Mouse (Mus musculus) midbrain, embryonic 13.5 days (tissue): ENCODE measurements around the gene Simc1. TPM values are rescaled to one million over a fixed set of nuclear protein-coding genes. Genes with fewer than 3 reads are reported as not detected.

Experiments used
- ATAC-seq: fragments of 200-750 bp; cut with Nextera tagmentation; 2 replicates; pipeline ENCODE4 v1.8.0; 2017; ENCODE audit warnings: mild to moderate bottlenecking, moderate TSS enrichment, moderate library complexity
- H3K27ac ChIP-seq: fragments of 300-500 bp; sonication (generic); 2 replicates; pipeline ENCODE4 v1.5.1; 2015; ENCODE audit warnings: inconsistent platforms, mild to moderate bottlenecking, moderate library complexity
- H3K27me3 ChIP-seq: fragments of 300-500 bp; sonication (generic); 2 replicates; pipeline ENCODE4 v1.6.1; 2015; ENCODE audit warnings: mild to moderate bottlenecking, inconsistent platforms
- H3K36me3 ChIP-seq: fragments of 300-500 bp; sonication (generic); 2 replicates; pipeline ENCODE4 v1.6.1; 2015; ENCODE audit warnings: mild to moderate bottlenecking, inconsistent platforms
- H3K4me1 ChIP-seq: fragments of 300-500 bp; sonication (generic); replicated peaks from 2 replicates; pipeline ENCODE4 v1.6.1; 2015; ENCODE audit warnings: inconsistent platforms
- H3K4me2 ChIP-seq: fragments of 300-500 bp; sonication (generic); replicated peaks from 2 replicates; pipeline ENCODE4 v1.6.1; 2015; ENCODE audit warnings: moderate library complexity, mild to moderate bottlenecking, inconsistent platforms
- H3K4me3 ChIP-seq: fragments of 300-500 bp; sonication (generic); replicated peaks from 2 replicates; pipeline ENCODE4 v1.5.1; 2015; ENCODE audit warnings: mild to moderate bottlenecking, inconsistent platforms
- H3K9ac ChIP-seq: fragments of 300-500 bp; sonication (generic); replicated peaks from 2 replicates; pipeline ENCODE4 v1.6.1; 2015; ENCODE audit warnings: mild to moderate bottlenecking, inconsistent platforms
- H3K9me3 ChIP-seq: fragments of 300-500 bp; sonication (generic); 2 replicates; pipeline ENCODE4 v1.6.1; 2016; ENCODE audit warnings: mild to moderate bottlenecking, inconsistent platforms
- WGBS: fragments of 180-500 bp; shearing (Covaris S2); methylation state at CpG from one replicate; pipeline ENCODE4 v1.1.7; 2015; 5-methylcytosine and 5-hydroxymethylcytosine counted together
- polyA plus RNA-seq: library from polyadenylated mRNA; unstranded; fragments of >200 nt; fragmentation: Nextera tagmentation; extraction: Ambion mirVana; gene quantifications from 2 replicates; pipeline ENCODE4 v1.2.1, GENCODE M21; 2015

Gene Simc1
- polyA plus RNA-seq, 1 experiment from 2014 or later = 21.3 TPM

- H3K4me1 ChIP-seq = peaks cover 28% of the 10 kb centered on the region
- H3K27me3 ChIP-seq = peaks cover 6% of the 10 kb centered on the region; the same call in 1 of the 2 replicates
- H3K9ac ChIP-seq = no peak overlapping the region
- H3K4me2 ChIP-seq = no peak overlapping the region
- no peak overlapping the region for H3K4me3 ChIP-seq
- ATAC-seq = no peak
- WGBS = 79% methylated on average over 4 of the region's 4 CpGs
- peaks cover 10% of the 10 kb centered on the region for H3K36me3 ChIP-seq
- H3K27ac ChIP-seq = no peak overlapping the region
- no peaks in the 10 kb centered on the region for H3K9me3 ChIP-seq
Measured at GRCm38 (mm10) chr13:54572621-54573020, 69.0 kb downstream of the Simc1 start.

DNA sequence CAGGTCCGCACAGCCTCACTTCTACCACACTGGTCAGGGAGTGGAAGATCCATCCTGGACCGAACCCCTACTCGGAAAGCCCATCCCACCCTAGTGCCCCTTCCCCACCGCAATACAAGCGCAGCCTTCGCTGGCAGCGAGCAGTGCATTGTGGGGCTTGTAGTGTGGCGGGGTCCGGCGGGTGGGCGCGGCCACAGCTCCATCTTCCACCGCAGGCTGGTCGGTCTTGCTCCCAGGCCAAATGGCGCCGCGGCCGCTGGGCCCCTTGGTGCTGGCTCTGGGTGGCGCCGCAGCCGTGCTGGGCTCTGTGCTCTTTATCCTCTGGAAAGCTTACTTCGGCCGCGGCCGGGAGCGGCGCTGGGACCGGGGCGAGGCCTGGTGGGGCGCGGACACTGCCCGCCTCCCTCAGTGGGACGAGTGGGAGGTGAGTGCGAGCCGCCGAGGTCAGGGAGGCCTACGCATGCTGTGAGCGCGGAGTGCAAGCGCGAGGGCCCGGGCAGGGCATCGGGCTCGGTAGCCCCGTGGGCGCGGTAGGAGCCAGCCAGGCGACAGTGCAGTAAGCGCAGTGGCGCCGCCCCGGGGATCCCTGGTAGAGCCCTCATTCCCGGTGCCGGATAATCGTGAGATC, 71.4 kb downstream of the Simc1 start, which contains the start of gene Arl10:
Gene Arl10 (plus strand): TSS at position 162 of the 628 bp plus-strand sequence.
- Histone ChIP-seq H3K9ac (peak within 1 kb of the TSS; percentile 97), H3K4me3 (peak within 1 kb of the TSS; percentile 98), H3K4me2 (peak within 1 kb of the TSS; percentile 96), H3K36me3 (peaks cover 33% of the 10 kb centered on the region), H3K27me3 (peaks cover 6% of the 10 kb centered on the region; the same call in 1 of the 2 replicates), H3K9me3 (no peaks in the 10 kb centered on the region), H3K4me1 (peaks cover 36% of the 10 kb centered on the region), H3K27ac (peak within 1 kb of the TSS; percentile 84)
- under 1% methylated on average over 55 of the region's 55 CpGs for WGBS
- ATAC-seq = peak; percentile 95

GRCm38 (mm10) chr13:54575489-54575888, 71.9 kb downstream of the Simc1 start:
- H3K4me3 ChIP-seq = peak overlapping the region; percentile 98
- no peaks in the 10 kb centered on the region for H3K9me3 ChIP-seq
- 2% methylated on average over 19 of the region's 19 CpGs for WGBS
- H3K27me3 ChIP-seq = peaks cover 6% of the 10 kb centered on the region; the same call in 1 of the 2 replicates
- H3K27ac ChIP-seq = peak overlapping the region; percentile 84
- H3K4me2 ChIP-seq = peak overlapping the region; percentile 96
- H3K9ac ChIP-seq = peak overlapping the region; percentile 97
- H3K4me1 ChIP-seq = peaks cover 36% of the 10 kb centered on the region
- peaks cover 38% of the 10 kb centered on the region for H3K36me3 ChIP-seq
- peak; percentile 32; the same call in 1 of the 2 replicates for ATAC-seq

GRCm38 (mm10) chr13:54577652-54578507, 74.3 kb downstream of the Simc1 start:
- Histone ChIP-seq H3K9ac (peak overlapping the region; percentile 33), H3K4me2 (no peak overlapping the region; the same call in 1 of the 2 replicates), H3K4me3 (no peak overlapping the region), H3K27me3 (peaks cover 6% of the 10 kb centered on the region; the same call in 1 of the 2 replicates), H3K36me3 (peaks cover 62% of the 10 kb centered on the region), H3K9me3 (no peaks in the 10 kb centered on the region), H3K4me1 (peaks cover 36% of the 10 kb centered on the region), H3K27ac (no peak overlapping the region)
- 88% methylated on average over 21 of the region's 21 CpGs for WGBS
- ATAC-seq = no peak

DNA sequence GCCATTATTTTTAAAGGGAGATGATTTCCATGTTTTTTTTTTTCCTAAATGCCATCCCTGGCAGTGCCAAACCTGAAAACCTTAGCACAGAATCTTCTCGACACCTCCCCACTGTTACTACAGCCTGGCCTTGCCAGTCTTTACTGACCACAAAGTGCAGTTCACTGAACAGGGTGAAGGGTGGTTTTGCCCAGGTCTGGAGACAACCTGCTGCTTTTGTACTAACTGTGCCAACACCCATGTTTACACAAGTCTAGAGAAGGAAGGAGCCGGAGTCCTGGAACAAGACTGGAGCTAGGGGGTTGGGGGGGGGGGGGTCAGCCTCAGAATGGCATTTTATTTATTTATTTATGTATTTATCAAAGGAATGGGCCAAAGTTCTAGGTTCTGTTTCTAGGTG, 77.8 kb downstream of the Simc1 start:
- Histone ChIP-seq H3K27ac (no peak overlapping the region), H3K9me3 (no peaks in the 10 kb centered on the region), H3K4me2 (no peak overlapping the region), H3K4me3 (no peak overlapping the region), H3K27me3 (no peaks in the 10 kb centered on the region), H3K4me1 (peaks cover 21% of the 10 kb centered on the region), H3K36me3 (peaks cover 97% of the 10 kb centered on the region), H3K9ac (no peak overlapping the region)
- no peak for ATAC-seq
- WGBS = 85% methylated on average over 2 of the region's 2 CpGs

GRCm38 (mm10) chr13:54582126-54582525, 78.5 kb downstream of the Simc1 start:
- H3K27me3 ChIP-seq = no peaks in the 10 kb centered on the region
- WGBS = 76% methylated on average over 10 of the region's 10 CpGs
- H3K4me2 ChIP-seq = no peak overlapping the region
- no peak overlapping the region for H3K27ac ChIP-seq
- H3K36me3 ChIP-seq = peaks cover 93% of the 10 kb centered on the region
- no peaks in the 10 kb centered on the region for H3K9me3 ChIP-seq
- ATAC-seq = no peak
- H3K4me3 ChIP-seq = no peak overlapping the region
- H3K4me1 ChIP-seq = peaks cover 14% of the 10 kb centered on the region; the same call in 1 of the 2 replicates
- H3K9ac ChIP-seq = no peak overlapping the region

DNA sequence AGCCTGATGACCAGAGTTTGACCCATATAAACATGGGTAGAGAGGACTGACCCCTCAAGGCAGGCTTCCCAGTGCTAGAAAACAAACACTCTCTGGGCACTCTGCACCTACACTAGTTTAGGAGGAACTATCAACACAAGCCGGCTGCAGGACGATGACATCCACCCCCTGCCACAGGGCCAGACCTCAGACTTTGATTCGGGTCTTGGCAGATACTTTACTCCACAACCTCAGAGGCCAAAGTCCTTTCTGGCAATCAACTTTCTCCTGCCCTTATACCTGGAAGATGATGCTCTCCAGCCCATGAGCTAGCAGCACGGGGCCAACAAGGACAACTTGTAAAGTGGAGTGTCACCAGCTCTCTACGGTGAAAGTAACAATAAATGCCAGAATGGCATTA, 79.3 kb downstream of the Simc1 start:
- H3K27ac ChIP-seq = no peak overlapping the region
- no peak overlapping the region for H3K9ac ChIP-seq
- WGBS = 91% methylated on average over 5 of the region's 5 CpGs
- H3K9me3 ChIP-seq = no peaks in the 10 kb centered on the region
- H3K36me3 ChIP-seq = peaks cover 92% of the 10 kb centered on the region
- H3K4me2 ChIP-seq = no peak overlapping the region
- no peak overlapping the region for H3K4me3 ChIP-seq
- 0 out of 2 replicates have a peak, but pooled peaks cover 11% of the 10 kb centered on the region for H3K4me1 ChIP-seq
- ATAC-seq = no peak
- no peaks in the 10 kb centered on the region for H3K27me3 ChIP-seq

GRCm38 (mm10) chr13:54585831-54586230, 82.3 kb downstream of the Simc1 start:
- no peaks in the 10 kb centered on the region for H3K27me3 ChIP-seq
- H3K9me3 ChIP-seq = no peaks in the 10 kb centered on the region
- 95% methylated on average over 11 of the region's 11 CpGs for WGBS
- H3K4me1 ChIP-seq = peaks cover 16% of the 10 kb centered on the region
- ATAC-seq = no peak
- H3K4me2 ChIP-seq = no peak overlapping the region
- peaks cover 67% of the 10 kb centered on the region for H3K36me3 ChIP-seq
- H3K4me3 ChIP-seq = no peak overlapping the region
- no peak overlapping the region for H3K27ac ChIP-seq
- H3K9ac ChIP-seq = no peak overlapping the region

DNA sequence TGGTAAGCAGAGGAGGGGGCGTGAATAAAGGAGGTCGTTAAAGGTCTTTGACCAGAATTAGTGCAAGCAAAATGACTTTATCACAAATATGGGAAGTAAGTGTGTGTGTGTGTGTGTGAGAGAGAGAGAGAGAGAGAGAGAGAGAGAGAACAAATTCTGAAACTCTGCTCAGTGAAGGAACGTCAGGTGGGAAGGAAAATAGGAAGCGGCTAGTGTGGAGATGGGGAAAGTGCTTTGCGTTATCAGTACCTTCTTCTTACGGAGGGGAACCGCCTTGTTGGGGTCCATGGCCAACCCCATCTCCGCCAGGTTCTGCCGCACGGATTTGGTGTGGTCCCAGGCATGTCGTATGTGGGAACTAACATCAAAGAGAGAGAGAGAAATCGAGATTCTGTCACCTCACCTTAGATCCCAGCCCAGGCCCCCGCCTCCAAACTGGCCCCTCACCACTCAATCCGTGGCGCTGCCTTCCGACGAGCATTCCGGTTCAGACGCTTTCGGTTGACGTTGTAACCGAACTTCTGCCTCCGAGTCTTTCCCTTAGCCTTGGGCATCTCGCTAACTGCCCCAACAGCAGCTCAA, 85.9 kb downstream of the Simc1 start:
- peak overlapping the region; percentile 81 for H3K4me2 ChIP-seq
- H3K27me3 ChIP-seq = no peaks in the 10 kb centered on the region
- peak overlapping the region; percentile 44; the same call in 1 of the 2 replicates for H3K27ac ChIP-seq
- WGBS = under 1% methylated on average over 24 of the region's 24 CpGs
- H3K36me3 ChIP-seq = peaks cover 31% of the 10 kb centered on the region
- ATAC-seq = peak; percentile 59
- peak overlapping the region; percentile 90 for H3K4me3 ChIP-seq
- peaks cover 28% of the 10 kb centered on the region for H3K4me1 ChIP-seq
- H3K9ac ChIP-seq = peak overlapping the region; percentile 56
- no peaks in the 10 kb centered on the region for H3K9me3 ChIP-seq

DNA sequence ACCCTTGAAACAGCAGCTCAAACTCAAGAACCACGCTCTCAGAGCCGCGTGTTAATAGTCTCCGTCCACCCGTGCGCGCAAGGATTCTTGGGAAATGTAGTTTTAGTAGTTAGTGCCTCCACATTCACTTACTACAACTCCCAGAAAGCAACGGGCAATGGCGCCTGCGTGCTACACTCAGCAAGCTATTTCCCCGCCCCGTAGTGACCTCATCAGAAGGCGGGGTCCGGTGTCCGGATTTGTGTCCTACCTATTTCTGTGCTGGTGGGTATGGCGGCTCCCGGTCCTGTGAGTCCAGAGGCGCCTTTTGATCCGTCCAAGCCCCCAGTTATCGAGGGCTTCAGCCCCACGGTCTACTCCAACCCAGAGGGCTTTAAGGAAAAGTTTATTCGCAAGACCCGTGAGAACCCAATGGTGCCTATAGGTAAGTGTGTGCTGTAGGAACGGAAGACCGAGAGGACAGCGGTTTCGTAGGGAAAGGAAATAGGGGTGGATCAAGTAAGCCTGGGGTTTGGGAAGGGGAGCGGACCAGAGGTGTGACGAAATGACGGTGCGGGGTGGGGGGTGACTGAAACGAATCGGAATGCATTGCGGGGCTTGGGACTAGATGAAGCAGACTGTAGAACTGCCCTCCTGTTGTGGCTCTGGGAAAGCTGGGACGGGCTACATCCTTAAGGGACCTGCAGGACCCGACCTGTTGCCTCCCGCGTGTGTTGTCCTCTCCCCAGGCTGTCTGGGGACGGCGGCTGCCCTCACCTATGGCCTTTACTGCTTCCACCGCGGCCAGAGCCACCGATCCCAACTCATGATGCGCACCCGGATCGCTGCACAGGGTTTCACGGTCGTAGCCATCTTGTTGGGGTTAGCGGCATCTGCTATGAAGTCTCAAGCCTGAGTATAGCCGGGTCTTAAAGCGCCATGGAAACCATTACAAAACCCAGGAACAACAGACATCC, 86.7 kb downstream of the Simc1 start, which contains the start of the genes Nop16 and Higd2a:
Gene Nop16 (minus strand): TSS at position 95 of the 956 bp plus-strand sequence.
Gene Higd2a (plus strand): TSS at position 212 of the 956 bp plus-strand sequence.
- Histone ChIP-seq H3K4me2 (peak within 1 kb of the TSS; percentile 81), H3K9me3 (no peaks in the 10 kb centered on the region), H3K27me3 (no peaks in the 10 kb centered on the region), H3K36me3 (peaks cover 25% of the 10 kb centered on the region), H3K4me1 (peaks cover 28% of the 10 kb centered on the region), H3K9ac (peak within 1 kb of the TSS; percentile 89), H3K4me3 (peak within 1 kb of the TSS; percentile 90), H3K27ac (peak within 1 kb of the TSS; percentile 91)
- peak; percentile 97 for ATAC-seq
- WGBS = under 1% methylated on average over 51 of the region's 51 CpGs
